Mouse (Mus musculus) kidney, adult 18-20 months (tissue): ENCODE data around the gene Apol7e.
"Not testable (repeated sequence)": the region's sequence is repeated elsewhere in the genome, so short reads cannot be mapped to it uniquely, and the experiment has no call there.

Source experiments
- DNase-seq: peaks from one replicate; pipeline ENCODE4 v3.0.0; 2021

Apol7e gene

DNA sequence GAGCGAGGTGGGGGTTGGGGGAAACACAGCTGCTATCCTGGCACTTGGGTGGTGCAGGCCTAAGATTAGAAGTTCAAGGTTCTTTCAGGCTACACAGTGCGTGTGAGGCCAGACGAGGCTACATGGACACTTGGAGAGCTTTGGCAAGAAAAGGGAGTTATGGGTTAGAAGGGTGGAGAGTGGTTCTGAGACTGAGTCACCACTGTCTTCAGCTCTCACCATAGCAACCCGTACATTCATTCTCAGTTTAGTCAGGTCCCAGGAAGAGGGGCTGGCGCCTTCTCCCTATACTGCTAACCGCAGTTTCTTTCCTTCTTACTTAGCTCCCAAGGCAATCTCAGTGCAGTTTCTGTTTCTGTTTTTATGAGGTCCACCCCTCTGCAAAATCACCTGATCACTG lies 42.9 kb downstream of the Apol7e start:
- not testable (repeated sequence) for DNase-seq

DNA sequence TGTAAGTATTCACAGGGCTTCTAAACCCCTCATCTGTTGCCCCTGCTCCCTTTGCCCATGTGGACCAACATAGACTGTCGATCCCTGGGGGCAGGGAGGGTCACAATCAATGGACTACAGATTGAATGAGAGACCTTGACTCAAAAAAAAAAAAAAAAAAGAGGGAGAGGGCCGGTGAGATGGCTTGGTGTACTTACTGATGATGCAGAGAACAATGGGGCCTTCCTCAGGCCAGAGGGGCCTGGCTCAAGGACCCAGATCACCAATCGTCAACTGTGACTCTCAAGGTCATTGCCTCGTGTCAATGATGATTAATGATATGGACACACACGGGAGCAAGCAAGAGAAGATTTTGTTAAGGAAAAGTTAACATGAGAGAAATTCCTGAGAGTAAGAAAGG lies 46.0 kb downstream of the Apol7e start:
- DNase-seq = no peak

GRCm38 (mm10) chr15:77745081-77745480 lies 46.4 kb downstream of the Apol7e start:
- no peak for DNase-seq

- no peak for DNase-seq
Observed at GRCm38 (mm10) chr15:77746326-77746725, 47.7 kb downstream of the Apol7e start.

GRCm38 (mm10) chr15:77748414-77748813 lies 49.8 kb downstream of the Apol7e start:
- DNase-seq = no peak

DNA sequence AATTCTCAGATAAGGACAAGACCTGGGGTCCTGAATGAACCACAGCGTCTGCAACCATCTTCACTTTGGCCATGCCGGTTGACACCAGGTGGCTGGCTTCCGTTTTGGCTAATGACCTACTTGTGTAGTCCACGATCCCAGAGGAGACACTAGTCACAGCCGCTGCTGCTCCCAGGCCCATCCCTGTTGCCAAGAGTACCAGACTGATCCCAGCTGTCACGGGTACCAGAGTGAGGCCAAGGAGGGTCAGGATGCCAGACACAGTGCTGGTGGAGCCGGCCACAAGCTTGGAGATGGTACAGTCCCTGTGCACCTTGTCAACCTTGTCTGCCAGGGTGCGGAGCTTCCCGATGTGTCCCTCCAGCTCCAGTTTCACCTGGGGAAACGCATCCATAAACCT lies 51.1 kb downstream of the Apol7e start:
- DNase-seq = no peak

DNA sequence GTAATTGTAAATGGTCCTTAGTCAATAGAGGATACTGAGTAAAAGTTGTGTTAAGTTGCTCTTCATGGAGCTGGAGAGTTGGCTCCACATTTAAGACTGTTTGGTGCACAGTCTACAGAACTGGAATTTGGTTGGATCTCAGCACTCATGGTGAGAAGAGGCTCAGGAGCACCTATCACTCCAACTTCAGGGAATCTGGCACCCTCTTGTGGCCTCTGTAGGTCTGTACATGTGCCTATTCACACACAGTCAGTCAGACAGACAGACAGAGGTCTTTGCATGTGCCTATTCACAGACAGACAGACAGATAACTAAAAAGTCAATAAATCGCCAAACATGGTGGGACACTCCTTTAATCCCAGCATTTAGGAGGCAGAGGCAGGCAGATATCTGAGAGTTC lies 51.8 kb downstream of the Apol7e start:
- peak; percentile 40 for DNase-seq

GRCm38 (mm10) chr15:77752443-77752842 lies 53.8 kb downstream of the Apol7e start:
- DNase-seq = no peak

GRCm38 (mm10) chr15:77755132-77755531 lies 56.5 kb downstream of the Apol7e start:
- no peak for DNase-seq

DNA sequence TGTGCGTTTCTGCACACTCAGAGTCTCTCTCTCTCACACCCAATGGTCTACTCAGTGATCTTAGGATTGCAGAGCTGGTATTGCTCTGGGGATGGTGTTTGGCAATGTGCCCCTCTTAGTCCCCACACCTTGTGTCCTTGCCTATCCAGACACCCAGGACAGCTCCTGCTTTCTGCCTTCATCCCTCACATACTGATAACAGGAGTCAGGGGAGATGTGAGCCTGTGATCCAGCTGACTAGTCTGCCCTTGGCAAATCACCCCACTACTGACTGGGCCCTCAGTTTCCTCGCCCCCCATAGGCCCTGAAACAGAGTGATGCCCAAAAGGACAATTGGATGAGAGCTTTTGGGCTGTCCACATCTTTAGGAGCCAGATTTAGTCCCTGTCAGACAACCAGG lies 57.4 kb downstream of the Apol7e start:
- no peak for DNase-seq

DNA sequence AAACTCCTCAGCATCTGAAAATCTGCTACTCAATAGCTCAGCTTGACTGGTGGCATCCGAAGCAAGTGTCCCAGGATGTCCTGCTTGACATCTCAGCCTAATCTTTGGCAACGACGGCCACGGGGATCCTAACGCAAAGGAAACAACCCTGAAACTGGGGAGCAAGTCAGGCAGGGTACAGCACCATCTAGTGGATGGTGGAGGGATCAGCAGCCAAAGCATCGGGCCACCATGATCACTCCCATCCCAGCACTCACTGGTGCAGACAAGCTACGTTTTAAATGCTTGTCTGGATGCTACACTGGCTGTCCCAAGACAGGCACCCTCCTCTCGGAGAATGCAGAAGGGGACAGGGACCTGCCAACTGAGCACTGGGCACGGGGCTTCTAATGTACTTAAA lies 58.2 kb downstream of the Apol7e start, which contains the start of gene Apol8:
Gene Apol8, minus strand, starts transcription at position 156 of the 400 bp plus-strand sequence.
- DNase-seq = peak; percentile 55

GRCm38 (mm10) chr15:77757586-77758226 lies 59.0 kb downstream of the Apol7e start:
- DNase-seq = no peak

DNA sequence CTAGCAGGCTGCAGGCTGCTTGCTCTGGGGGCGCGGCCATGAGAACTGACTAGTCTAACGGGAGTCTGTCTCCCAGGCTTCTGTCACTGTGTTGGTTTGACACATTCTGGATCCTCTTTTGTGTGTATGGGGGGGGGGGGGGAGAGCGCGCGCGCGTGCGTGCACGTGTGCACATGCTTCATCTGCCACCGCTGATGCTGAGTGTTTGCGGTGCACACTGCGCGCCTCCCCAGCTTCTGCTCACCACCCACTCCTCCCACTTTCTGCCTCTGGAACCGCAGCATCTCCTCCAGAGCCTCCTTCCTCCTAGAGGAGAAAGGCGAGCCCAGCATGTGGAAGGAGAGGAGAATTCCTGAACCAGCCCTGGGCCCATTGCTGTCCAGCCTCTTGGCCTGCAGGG lies 61.4 kb downstream of the Apol7e start:
- DNase-seq = no peak

DNA sequence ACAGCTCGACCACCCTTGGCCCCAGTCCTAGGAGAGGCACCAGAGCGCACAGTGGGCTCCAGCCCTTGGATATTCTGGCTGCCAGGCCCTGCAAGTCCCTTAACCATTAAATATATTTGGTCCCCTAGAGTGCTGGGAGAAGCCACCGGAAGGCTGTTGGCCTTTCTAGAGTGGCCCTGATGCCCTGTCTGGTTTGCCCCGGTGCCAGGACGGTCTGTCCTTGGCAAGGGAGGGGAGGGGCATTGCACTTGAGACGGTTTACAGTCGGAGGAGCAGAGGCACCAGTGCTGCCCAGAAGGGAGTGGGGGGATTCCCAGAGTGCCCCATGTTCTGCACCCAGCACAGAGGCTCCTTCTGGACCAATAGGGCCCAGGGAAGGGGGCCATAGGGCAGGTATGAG lies 62.4 kb downstream of the Apol7e start:
- DNase-seq = peak; percentile 3

DNA sequence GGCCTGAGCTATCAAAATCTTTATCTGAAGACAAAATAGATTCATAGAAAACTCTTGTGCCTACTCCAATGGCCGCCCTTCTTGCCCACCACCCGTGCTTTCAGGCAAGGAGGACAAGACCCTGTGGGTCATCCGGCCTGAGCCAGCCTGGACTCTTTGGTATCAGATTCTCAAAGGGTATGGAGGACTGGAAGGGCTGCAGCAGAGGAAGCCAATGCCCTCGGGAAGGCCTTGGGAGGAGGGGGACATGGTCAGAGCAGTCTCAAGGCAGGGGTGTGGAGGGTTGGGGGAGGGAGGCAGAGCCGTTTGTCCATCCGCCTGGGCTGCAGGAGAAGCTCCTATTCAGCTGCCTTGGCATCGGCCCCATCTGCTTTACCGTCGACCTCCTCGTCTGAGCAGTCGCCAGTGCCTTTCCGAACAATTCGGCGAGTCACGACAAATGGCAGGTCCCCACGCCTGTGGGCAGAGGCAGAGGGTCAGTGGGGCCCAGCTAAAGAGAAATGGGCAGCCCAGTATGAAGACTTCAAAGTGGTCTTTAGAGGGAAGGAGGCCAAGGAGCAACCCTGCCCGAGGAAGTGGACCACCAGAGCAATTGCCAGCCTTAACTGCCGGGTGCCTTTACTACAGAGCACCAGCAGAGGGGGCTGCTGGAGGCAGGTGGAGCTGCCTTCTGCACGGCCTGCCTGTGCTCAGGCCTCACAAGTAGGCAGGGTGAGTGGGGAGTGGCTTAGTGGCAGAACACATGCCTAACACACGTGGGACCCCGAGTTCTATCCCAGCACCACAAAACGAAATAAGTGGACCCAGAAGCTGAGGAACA lies 63.1 kb downstream of the Apol7e start:
- DNase-seq = peak; percentile 34

DNA sequence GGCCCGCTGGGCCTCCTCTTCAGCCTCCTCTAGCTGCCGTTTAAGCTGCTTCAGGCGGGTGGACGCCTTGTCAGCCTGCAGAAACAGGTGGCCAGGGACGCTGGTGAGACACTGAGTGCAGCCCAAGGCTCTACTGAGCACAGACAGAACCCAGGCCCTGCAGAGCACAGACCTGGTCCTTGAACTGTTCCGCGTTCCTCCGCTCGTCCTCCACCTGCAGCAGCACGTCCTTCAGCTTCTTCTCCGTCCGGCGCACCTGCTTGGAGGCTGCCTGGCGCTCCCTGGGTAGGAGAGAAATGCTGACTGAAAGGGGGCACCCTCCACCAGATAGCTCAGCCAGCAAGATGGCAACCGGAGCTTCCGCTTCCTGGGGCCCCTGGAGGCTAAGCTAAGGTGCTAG lies 64.4 kb downstream of the Apol7e start:
- no peak for DNase-seq

DNA sequence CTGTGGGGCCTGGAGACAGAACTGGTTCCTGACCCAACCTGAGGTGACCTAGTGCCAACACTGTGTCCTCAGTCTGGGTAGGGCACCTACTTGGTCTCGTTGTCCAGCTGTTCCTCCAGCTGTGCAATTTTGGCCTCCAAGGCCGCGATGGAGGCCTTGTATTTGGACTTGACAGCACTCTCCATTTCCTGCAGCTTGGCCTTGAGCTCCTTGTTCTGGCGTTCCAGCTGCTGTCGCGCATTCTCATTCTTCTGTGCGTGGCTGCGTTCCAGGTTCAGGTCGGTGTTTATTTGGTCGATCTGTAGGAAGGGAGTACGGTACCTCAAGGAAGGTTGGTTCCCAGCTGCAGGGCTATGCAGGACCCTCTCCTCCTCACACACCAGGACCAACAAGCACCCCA lies 65.0 kb downstream of the Apol7e start:
- no peak for DNase-seq

DNA sequence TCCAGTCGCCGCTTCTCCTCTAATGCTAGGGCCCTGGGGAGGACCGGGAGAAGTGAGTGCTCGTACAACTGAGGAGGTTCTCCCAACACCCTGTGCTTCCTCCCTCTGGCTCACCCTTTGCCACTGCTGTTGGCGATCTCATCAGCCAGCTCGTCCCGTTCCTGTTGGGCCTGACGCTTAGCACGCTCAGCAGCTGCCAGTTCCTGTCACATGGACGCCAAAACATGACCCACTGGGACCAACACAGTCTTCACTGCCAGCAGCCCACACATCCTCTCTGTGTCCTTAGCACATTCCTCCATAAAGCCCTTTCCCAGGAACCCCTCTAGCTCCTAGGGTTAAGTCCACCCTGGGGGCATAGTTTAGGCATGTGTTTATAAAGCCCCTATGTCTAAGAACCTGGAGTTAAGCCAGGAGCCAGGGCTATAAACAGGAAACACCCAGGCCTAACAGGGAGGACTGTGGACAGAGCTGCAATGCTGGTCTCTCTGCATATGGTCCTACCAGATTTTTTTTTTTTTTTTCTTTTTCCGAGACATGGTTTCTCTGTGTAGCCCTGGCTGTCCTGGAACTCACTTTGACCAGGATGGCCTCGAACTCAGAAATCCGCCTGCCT lies 65.8 kb downstream of the Apol7e start:
- peak; percentile 39 for DNase-seq

- no peak for DNase-seq
Observed at GRCm38 (mm10) chr15:77765484-77766093, 66.9 kb downstream of the Apol7e start.

GRCm38 (mm10) chr15:77766981-77767380 lies 68.3 kb downstream of the Apol7e start:
- no peak for DNase-seq
